Mouse (Mus musculus) lung, embryonic 14.5 days (tissue): ENCODE results near the gene Rnf166. TPM values are rescaled to one million over a fixed set of nuclear protein-coding genes. Genes with fewer than 3 reads are reported as not detected.

Source experiments
- ATAC-seq: fragments of 200-750 bp; cut with Nextera tagmentation; 2 replicates; pipeline ENCODE4 v1.8.0; 2017; ENCODE audit warnings: mild to moderate bottlenecking, moderate TSS enrichment, moderate library complexity; ENCODE audit not compliant: insufficient read depth
- DNase-seq: peaks from one replicate; pipeline ENCODE4 v3.0.0-alpha.2; 2015
- H3K27ac ChIP-seq: fragments of 300-500 bp; sonication (generic); 2 replicates; pipeline ENCODE4 v1.5.1; 2014; ENCODE audit warnings: low read depth, mild to moderate bottlenecking, moderate library complexity
- H3K27me3 ChIP-seq: fragments of 300-500 bp; sonication (generic); 2 replicates; pipeline ENCODE4 v1.6.1; 2014; ENCODE audit warnings: low read length, control low read depth; ENCODE audit not compliant: insufficient read depth
- H3K36me3 ChIP-seq: fragments of 300-500 bp; sonication (generic); 2 replicates; pipeline ENCODE4 v1.6.1; 2014; ENCODE audit warnings: control low read depth; ENCODE audit not compliant: insufficient read depth
- H3K4me1 ChIP-seq: fragments of 300-500 bp; sonication (generic); 2 replicates; pipeline ENCODE4 v1.6.1; 2014; ENCODE audit warnings: antibody characterized with exemption, control low read depth; ENCODE audit not compliant: insufficient read depth
- H3K4me2 ChIP-seq: fragments of 300-500 bp; sonication (generic); 2 replicates; pipeline ENCODE4 v1.6.1; 2014; ENCODE audit warnings: mild to moderate bottlenecking
- H3K4me3 ChIP-seq: fragments of 300-500 bp; sonication (generic); 2 replicates; pipeline ENCODE4 v1.5.1; 2014; ENCODE audit warnings: low read depth, low read length
- H3K9ac ChIP-seq: fragments of 300-500 bp; sonication (generic); 2 replicates; pipeline ENCODE4 v1.6.1; 2014
- H3K9me3 ChIP-seq: fragments of 300-500 bp; sonication (generic); 2 replicates; pipeline ENCODE4 v1.6.1; 2016; ENCODE audit warnings: low read depth, low read length, control low read depth
- CTCF ChIP-seq: IDR thresholded peaks from 2 replicates; pipeline ENCODE4 v1.5.1; 2016; ENCODE audit warnings: antibody characterized with exemption, low read depth
- WGBS: fragments of 180-500 bp; shearing (Covaris S2); extraction: QIAGEN DNeasy Blood & Tissue Kit; methylation state at CpG from one replicate; pipeline ENCODE4 v1.1.7; 2014; 5-methylcytosine and 5-hydroxymethylcytosine counted together
- polyA plus RNA-seq: library from polyadenylated mRNA; unstranded; fragments of >200 nt; fragmentation: Nextera tagmentation; extraction: Ambion mirVana; gene quantifications from 2 replicates; pipeline ENCODE4 v1.2.1, GENCODE M21; 2014

The Rnf166 gene
- polyA plus RNA-seq, 1 experiment from 2014 or later: 37.2 TPM

DNA sequence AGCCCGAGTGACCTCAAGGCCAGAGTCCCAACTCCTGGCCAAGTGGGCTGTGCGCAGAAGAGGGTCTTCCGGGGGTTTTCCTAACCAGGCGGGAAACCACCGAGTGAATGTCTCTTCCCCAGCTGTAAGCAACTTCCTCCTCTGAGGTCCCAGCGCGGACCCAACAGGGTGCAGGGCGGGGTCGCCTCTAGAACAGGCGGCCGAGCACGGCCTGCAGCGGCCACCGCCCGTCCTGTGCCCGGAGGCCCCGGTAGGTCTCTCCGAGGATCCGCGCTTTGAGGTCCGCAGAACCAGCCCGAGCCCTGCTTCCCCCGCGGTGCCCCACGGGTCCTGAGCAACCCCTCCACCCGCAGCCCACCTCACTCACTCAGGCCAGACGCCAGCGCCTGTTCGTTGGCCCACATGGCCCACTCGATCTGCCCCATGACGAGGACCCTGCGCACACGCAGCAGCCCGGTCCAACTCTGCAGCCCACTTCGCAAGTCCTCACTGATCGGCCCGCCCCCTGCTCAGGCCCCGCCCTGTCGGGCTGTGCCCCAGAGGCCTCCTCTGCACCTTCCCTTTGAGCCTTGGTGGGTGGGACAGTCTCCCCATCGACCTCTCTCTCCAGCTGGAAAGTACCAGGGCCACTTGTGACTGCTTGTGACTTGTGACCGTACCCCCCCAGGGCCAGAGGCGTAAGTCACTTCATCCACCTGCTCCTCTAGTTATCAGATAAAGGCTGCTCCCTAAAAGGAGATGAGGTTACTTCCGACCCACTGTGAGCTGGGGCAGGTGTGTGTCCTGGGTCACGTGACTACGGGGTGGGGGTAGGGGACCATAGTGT is 43.2 kb downstream of the Rnf166 start, which contains the start of gene Cyba:
Gene Cyba, minus strand, starts transcription at position 488 of the 826 bp plus-strand sequence.
- Histone ChIP-seq H3K9me3 (no peaks in the 10 kb centered on the region), H3K4me1 (peaks cover 8% of the 10 kb centered on the region; the same call in 1 of the 2 replicates), H3K4me2 (peak within 1 kb of the TSS; percentile 95), H3K27me3 (no peaks in the 10 kb centered on the region), H3K4me3 (peak within 1 kb of the TSS; percentile 63), H3K36me3 (peaks cover 28% of the 10 kb centered on the region), H3K9ac (peak within 1 kb of the TSS; percentile 78), H3K27ac (peak within 1 kb of the TSS; percentile 81; the same call in 1 of the 2 replicates)
- no peak for TF ChIP-seq CTCF
- 2% methylated on average over 45 of the region's 45 CpGs for WGBS
- DNase-seq (peak; percentile 85), ATAC-seq (peak; percentile 94)

DNA sequence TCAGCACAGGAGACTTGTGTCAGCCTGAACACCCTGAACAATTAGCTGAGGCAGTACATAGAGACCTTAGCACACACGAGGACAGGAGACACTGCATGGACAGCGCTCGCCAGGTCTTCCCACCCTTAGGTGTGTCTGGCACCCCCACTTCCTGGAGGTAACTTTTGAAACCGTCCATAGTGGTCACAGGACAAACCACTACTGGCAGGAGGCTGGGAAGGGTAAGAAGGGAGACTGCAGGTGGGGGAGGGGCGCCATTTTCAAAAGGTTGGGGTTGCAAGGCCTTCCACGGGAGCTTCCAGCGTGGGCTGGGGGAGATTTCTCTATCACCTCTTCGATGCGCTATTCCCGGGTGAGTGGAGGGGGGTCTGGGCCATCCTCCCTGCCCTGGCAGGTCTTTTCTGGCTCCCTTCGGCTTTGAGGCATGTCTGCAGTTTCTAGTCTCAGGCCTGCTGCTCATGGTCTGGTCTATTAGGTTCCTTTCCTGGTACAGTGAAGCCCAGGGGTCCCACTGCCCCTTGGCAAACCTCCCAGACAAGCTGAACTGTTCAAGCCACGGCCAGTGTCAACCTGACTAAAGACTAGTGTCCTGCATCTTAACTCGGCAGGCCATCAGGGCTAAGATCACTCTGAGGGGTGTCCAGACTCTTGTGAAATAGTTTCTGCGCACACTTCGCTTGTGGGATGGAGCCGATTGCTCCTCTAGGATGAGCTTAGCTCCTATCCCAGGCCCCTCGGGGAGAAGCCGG is 44.0 kb downstream of the Rnf166 start:
- H3K27ac ChIP-seq: peak overlapping the region; percentile 81; the same call in 1 of the 2 replicates

DNA sequence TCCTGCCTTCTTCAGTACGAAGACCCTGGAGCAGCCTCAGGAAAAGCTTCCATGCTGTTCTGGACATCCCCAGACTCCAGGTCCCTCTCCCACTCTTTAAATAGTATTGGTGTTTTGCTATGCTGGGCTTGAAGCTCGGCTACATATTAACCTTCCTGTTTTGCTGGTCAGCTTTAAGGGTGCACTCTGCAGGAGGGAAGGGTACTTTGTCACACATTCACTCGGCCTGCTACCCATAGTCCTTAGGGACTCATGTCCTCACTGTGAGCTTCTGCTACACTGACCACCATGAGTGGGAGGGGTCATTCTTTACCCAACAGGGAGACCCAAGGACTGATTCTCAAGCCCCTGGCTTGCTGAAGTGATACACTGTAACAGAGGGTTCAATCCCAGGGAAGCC is 45.2 kb downstream of the Rnf166 start:
- no peak for ATAC-seq
- Histone ChIP-seq H3K36me3 (peaks cover 15% of the 10 kb centered on the region), H3K4me3 (no peak overlapping the region), H3K27me3 (no peaks in the 10 kb centered on the region), H3K9ac (no peak overlapping the region), H3K27ac (no peak overlapping the region), H3K4me2 (no peak overlapping the region; the same call in 1 of the 2 replicates), H3K9me3 (no peaks in the 10 kb centered on the region), H3K4me1 (peaks cover 8% of the 10 kb centered on the region; the same call in 1 of the 2 replicates)
- no peak for TF ChIP-seq CTCF
- no peak for DNase-seq
- 67% methylated on average over 3 of the region's 3 CpGs for WGBS

More for the DNA sequence above, 44.0 kb downstream of the Rnf166 start:
- Histone ChIP-seq H3K27me3 (no peaks in the 10 kb centered on the region), H3K36me3 (peaks cover 21% of the 10 kb centered on the region), H3K4me1 (peaks cover 8% of the 10 kb centered on the region; the same call in 1 of the 2 replicates), H3K4me2 (peak overlapping the region; percentile 95), H3K9ac (peak overlapping the region; percentile 78), H3K4me3 (peak overlapping the region; percentile 63), H3K9me3 (no peaks in the 10 kb centered on the region)
- 24% methylated on average over 18 of the region's 18 CpGs for WGBS
- peak; percentile 0 for ATAC-seq
- DNase-seq: no peak
- TF ChIP-seq CTCF: no peak

DNA sequence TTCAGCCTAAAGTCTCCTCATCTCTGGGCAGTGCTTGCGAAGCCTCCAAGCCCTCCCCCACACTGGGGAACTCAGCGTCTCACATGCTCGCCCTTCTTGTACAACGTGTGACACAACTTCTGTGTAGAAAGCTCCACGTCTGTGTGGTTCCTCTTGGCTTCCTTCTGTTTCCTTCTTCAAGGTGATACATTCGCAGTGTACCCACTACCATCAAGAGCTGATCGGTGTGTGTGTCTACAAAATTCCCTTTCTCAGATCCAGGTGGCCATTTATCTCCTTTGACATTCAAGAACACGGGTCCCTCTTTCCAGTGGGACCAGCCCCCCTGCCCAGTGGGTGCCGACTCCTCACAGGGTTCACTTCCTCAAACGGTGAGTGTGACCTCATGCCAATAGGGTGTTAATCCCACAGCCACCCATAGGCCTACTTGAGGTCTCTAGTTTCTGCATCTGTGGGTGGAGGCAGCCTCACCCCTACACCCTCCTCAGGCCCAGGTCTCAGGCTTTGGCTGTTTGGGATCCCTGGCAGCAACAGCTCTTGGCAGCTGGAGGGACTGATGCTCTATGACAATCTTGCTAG is 45.7 kb downstream of the Rnf166 start:
- H3K4me2 ChIP-seq: no peak overlapping the region
- H3K4me1 ChIP-seq: peaks cover 8% of the 10 kb centered on the region; the same call in 1 of the 2 replicates
- no peak overlapping the region for H3K9ac ChIP-seq
- no peak for ATAC-seq
- peaks cover 11% of the 10 kb centered on the region; the same call in 1 of the 2 replicates for H3K36me3 ChIP-seq
- DNase-seq: peak; percentile 28
- no peak for TF ChIP-seq CTCF
- WGBS: 74% methylated on average over 10 of the region's 10 CpGs
- no peaks in the 10 kb centered on the region for H3K27me3 ChIP-seq
- H3K27ac ChIP-seq: no peak overlapping the region
- no peaks in the 10 kb centered on the region for H3K9me3 ChIP-seq
- H3K4me3 ChIP-seq: no peak overlapping the region

DNA sequence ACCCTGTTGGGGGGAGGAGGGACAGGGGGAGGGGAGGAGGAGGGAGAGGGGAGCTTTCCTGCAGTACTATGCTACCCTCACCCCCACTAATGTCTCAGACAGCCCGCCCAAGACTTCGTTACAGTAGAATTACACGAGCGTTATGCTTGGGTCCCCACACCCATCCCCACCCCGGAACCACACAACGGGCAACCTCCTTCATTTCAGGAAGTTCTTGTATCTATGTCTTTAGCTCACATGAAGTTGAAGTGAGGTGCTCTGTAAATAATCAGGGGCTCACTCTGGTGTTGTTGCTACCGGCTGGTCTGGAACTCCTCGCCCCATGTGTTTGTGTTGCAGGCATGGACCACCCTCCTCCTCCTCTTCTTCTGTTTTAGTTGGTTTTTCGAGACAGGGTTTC is 47.7 kb downstream of the Rnf166 start:
- no peaks in the 10 kb centered on the region for H3K9me3 ChIP-seq
- peaks cover 8% of the 10 kb centered on the region; the same call in 1 of the 2 replicates for H3K4me1 ChIP-seq
- H3K27ac ChIP-seq: no peak overlapping the region
- H3K36me3 ChIP-seq: 0 out of 2 replicates have a peak, but pooled peaks cover 5% of the 10 kb centered on the region
- no peak for ATAC-seq
- WGBS: 85% methylated on average over 9 of the region's 9 CpGs
- DNase-seq: no peak
- no peak overlapping the region for H3K9ac ChIP-seq
- no peaks in the 10 kb centered on the region for H3K27me3 ChIP-seq
- TF ChIP-seq CTCF: no peak
- H3K4me3 ChIP-seq: no peak overlapping the region
- H3K4me2 ChIP-seq: no peak overlapping the region

DNA sequence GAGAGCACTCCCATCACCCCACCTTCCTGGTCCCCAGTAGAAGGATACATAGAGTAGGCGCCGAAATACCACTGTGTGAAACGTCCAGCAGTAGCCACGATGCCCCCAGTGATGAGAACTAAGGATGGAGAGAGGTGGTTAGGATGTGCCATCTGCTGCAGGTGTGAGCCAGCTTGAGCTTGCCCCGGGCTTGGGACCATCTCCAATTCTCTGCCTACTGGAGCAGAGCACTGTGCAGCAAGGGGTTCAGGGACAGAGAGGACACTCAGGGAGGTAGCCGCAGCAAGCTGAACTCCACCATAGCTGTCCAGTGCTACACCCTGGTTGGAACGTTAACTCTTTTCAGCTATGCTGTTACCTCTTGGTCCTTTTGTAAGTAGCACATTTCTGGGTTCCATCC is 48.3 kb downstream of the Rnf166 start:
- TF ChIP-seq CTCF: no peak
- Histone ChIP-seq H3K9me3 (no peaks in the 10 kb centered on the region), H3K4me3 (no peak overlapping the region), H3K4me2 (no peak overlapping the region), H3K36me3 (0 out of 2 replicates have a peak, but pooled peaks cover 5% of the 10 kb centered on the region), H3K27me3 (no peaks in the 10 kb centered on the region), H3K4me1 (peaks cover 8% of the 10 kb centered on the region; the same call in 1 of the 2 replicates), H3K9ac (no peak overlapping the region), H3K27ac (no peak overlapping the region)
- WGBS: 82% methylated on average over 7 of the region's 7 CpGs
- DNase-seq: no peak
- ATAC-seq: no peak
